Mouse (Mus musculus): Measurements from ENCODE around the gene Zfp62. TPM values are rescaled to one million over a fixed set of nuclear protein-coding genes. Genes with fewer than 3 reads are reported as not detected.

Zfp62 gene
- polyA plus RNA-seq (2014; fragmentation: Illumina TruSeq; extraction: RNeasy Lipid Tissue Mini Kit (QIAGEN cat#74804); ENCODE audit: low read depth, low replicate concordance) = 131 TPM

GRCm38 (mm10) chr11:49203129-49203768, at the start of gene Zfp62:
Zfp62 (plus strand) TSS chr11:49203292.

GRCm38 (mm10) chr11:49154077-49154476, 49.0 kb upstream of the Zfp62 start, which contains the start of gene Olfr1394:
Olfr1394 (plus strand) TSS chr11:49154377.

GRCm38 (mm10) chr11:49186955-49187488, 16.1 kb upstream of the Zfp62 start, which contains the start of gene Btnl9:
Btnl9 (minus strand) TSS chr11:49187159.

GRCm38 (mm10) chr11:49243727-49244594, 40.9 kb downstream of the Zfp62 start, which contains the start of gene Mgat1:
Mgat1 (plus strand) TSS chr11:49244191.

Other genes with a start within 250 kb of the Zfp62 start
- gene Olfr56, start 224.4 kb upstream of the Zfp62 start, polyA plus RNA-seq (2014; fragmentation: Illumina TruSeq; extraction: RNeasy Lipid Tissue Mini Kit (QIAGEN cat#74804); ENCODE audit: low read depth, low replicate concordance) = 1.7 TPM
- 2.4 TPM for gene 9930111J21Rik1, start 223.9 kb upstream of the Zfp62 start, polyA plus RNA-seq (2014; fragmentation: Illumina TruSeq; extraction: RNeasy Lipid Tissue Mini Kit (QIAGEN cat#74804); ENCODE audit: low read depth, low replicate concordance)
- gene Gm12185, start 211.1 kb upstream of the Zfp62 start, polyA plus RNA-seq (2014; fragmentation: Illumina TruSeq; extraction: RNeasy Lipid Tissue Mini Kit (QIAGEN cat#74804); ENCODE audit: low read depth, low replicate concordance) = 0.82 TPM
- gene Tgtp1, start 209.1 kb upstream of the Zfp62 start, polyA plus RNA-seq (2014; fragmentation: Illumina TruSeq; extraction: RNeasy Lipid Tissue Mini Kit (QIAGEN cat#74804); ENCODE audit: low read depth, low replicate concordance) = 10.1 TPM
- 19.2 TPM for gene 9930111J21Rik2, start 152.1 kb upstream of the Zfp62 start, polyA plus RNA-seq (2014; fragmentation: Illumina TruSeq; extraction: RNeasy Lipid Tissue Mini Kit (QIAGEN cat#74804); ENCODE audit: low read depth, low replicate concordance)
- gene Tgtp2, start 139.1 kb upstream of the Zfp62 start, polyA plus RNA-seq (2014; fragmentation: Illumina TruSeq; extraction: RNeasy Lipid Tissue Mini Kit (QIAGEN cat#74804); ENCODE audit: low read depth, low replicate concordance) = 23.6 TPM
- 9.7 TPM for gene Ifi47, start 126.7 kb upstream of the Zfp62 start, polyA plus RNA-seq (2014; fragmentation: Illumina TruSeq; extraction: RNeasy Lipid Tissue Mini Kit (QIAGEN cat#74804); ENCODE audit: low read depth, low replicate concordance)
- 5.4 TPM for gene Olfr1396, start 88.4 kb upstream of the Zfp62 start, polyA plus RNA-seq (2014; fragmentation: Illumina TruSeq; extraction: RNeasy Lipid Tissue Mini Kit (QIAGEN cat#74804); ENCODE audit: low read depth, low replicate concordance)
- gene Olfr1395, start 61.0 kb upstream of the Zfp62 start, polyA plus RNA-seq (2014; fragmentation: Illumina TruSeq; extraction: RNeasy Lipid Tissue Mini Kit (QIAGEN cat#74804); ENCODE audit: low read depth, low replicate concordance) = not detected
- not detected for gene Olfr1394, start 48.9 kb upstream of the Zfp62 start, polyA plus RNA-seq (2014; fragmentation: Illumina TruSeq; extraction: RNeasy Lipid Tissue Mini Kit (QIAGEN cat#74804); ENCODE audit: low read depth, low replicate concordance)
- gene Btnl9, start 16.1 kb upstream of the Zfp62 start, polyA plus RNA-seq (2014; fragmentation: Illumina TruSeq; extraction: RNeasy Lipid Tissue Mini Kit (QIAGEN cat#74804); ENCODE audit: low read depth, low replicate concordance) = 96.9 TPM
- gene Mgat1, start 40.9 kb downstream of the Zfp62 start, polyA plus RNA-seq (2014; fragmentation: Illumina TruSeq; extraction: RNeasy Lipid Tissue Mini Kit (QIAGEN cat#74804); ENCODE audit: low read depth, low replicate concordance) = 21.6 TPM
- gene Olfr1393, start 75.0 kb downstream of the Zfp62 start, polyA plus RNA-seq (2014; fragmentation: Illumina TruSeq; extraction: RNeasy Lipid Tissue Mini Kit (QIAGEN cat#74804); ENCODE audit: low read depth, low replicate concordance) = not detected
- 0.17 TPM for gene Olfr1392, start 82.0 kb downstream of the Zfp62 start, polyA plus RNA-seq (2014; fragmentation: Illumina TruSeq; extraction: RNeasy Lipid Tissue Mini Kit (QIAGEN cat#74804); ENCODE audit: low read depth, low replicate concordance)
- not detected for gene Olfr10, start 101.4 kb downstream of the Zfp62 start, polyA plus RNA-seq (2014; fragmentation: Illumina TruSeq; extraction: RNeasy Lipid Tissue Mini Kit (QIAGEN cat#74804); ENCODE audit: low read depth, low replicate concordance)
- gene Olfr1391, start 119.5 kb downstream of the Zfp62 start, polyA plus RNA-seq (2014; fragmentation: Illumina TruSeq; extraction: RNeasy Lipid Tissue Mini Kit (QIAGEN cat#74804); ENCODE audit: low read depth, low replicate concordance) = not detected
- not detected for gene Olfr1390, start 131.9 kb downstream of the Zfp62 start, polyA plus RNA-seq (2014; fragmentation: Illumina TruSeq; extraction: RNeasy Lipid Tissue Mini Kit (QIAGEN cat#74804); ENCODE audit: low read depth, low replicate concordance)
- gene Olfr1389, start 219.8 kb downstream of the Zfp62 start, polyA plus RNA-seq (2014; fragmentation: Illumina TruSeq; extraction: RNeasy Lipid Tissue Mini Kit (QIAGEN cat#74804); ENCODE audit: low read depth, low replicate concordance) = not detected
- not detected for gene Olfr1388, start 233.3 kb downstream of the Zfp62 start, polyA plus RNA-seq (2014; fragmentation: Illumina TruSeq; extraction: RNeasy Lipid Tissue Mini Kit (QIAGEN cat#74804); ENCODE audit: low read depth, low replicate concordance)